Mouse (Mus musculus) CD4-positive, CD25-positive, alpha-beta regulatory T cell, adult 2 months (primary cell): ENCODE data around the gene Tspan3.

Source experiments
- DNase-seq: peaks from one replicate; pipeline ENCODE4 v3.0.0-alpha.2; 2012; ENCODE audit warnings: low read depth, low spot score

Tspan3 gene

GRCm38 (mm10) chr9:56158077-56158476 lies 7.2 kb downstream of the Tspan3 start:
- no peak for DNase-seq

GRCm38 (mm10) chr9:56154572-56154971 lies 10.7 kb downstream of the Tspan3 start:
- no peak for DNase-seq

- DNase-seq, result peak; percentile 25
These were observed 12.7 kb downstream of the Tspan3 start for GRCm38 (mm10) chr9:56152482-56153007.

GRCm38 (mm10) chr9:56151745-56152481 lies 13.4 kb downstream of the Tspan3 start:
- peak; percentile 35 for DNase-seq

GRCm38 (mm10) chr9:56146326-56146923 lies 18.9 kb downstream of the Tspan3 start:
- DNase-seq, result peak; percentile 55

- DNase-seq, result peak; percentile 70
These were observed 20.8 kb downstream of the Tspan3 start for GRCm38 (mm10) chr9:56144366-56145003.

GRCm38 (mm10) chr9:56141776-56142175 lies 23.5 kb downstream of the Tspan3 start:
- no peak for DNase-seq

GRCm38 (mm10) chr9:56135590-56136197 lies 29.6 kb downstream of the Tspan3 start:
- DNase-seq, result no peak

GRCm38 (mm10) chr9:56134614-56135013 lies 30.7 kb downstream of the Tspan3 start:
- no peak for DNase-seq

- DNase-seq, result no peak
These were observed 31.3 kb downstream of the Tspan3 start for GRCm38 (mm10) chr9:56133970-56134369.

GRCm38 (mm10) chr9:56131813-56132525 lies 33.3 kb downstream of the Tspan3 start:
- DNase-seq, result no peak

- DNase-seq, result no peak
These were observed 34.7 kb downstream of the Tspan3 start for GRCm38 (mm10) chr9:56130536-56130935.

GRCm38 (mm10) chr9:56129951-56130350 lies 35.3 kb downstream of the Tspan3 start:
- DNase-seq, result no peak

- DNase-seq, result peak; percentile 53
These were observed 36.9 kb downstream of the Tspan3 start for GRCm38 (mm10) chr9:56128331-56128730.

GRCm38 (mm10) chr9:56126453-56127173 lies 38.7 kb downstream of the Tspan3 start:
- DNase-seq, result no peak

- no peak for DNase-seq
These were observed 40.7 kb downstream of the Tspan3 start for GRCm38 (mm10) chr9:56124561-56124960.

- DNase-seq, result no peak
These were observed 41.7 kb downstream of the Tspan3 start for GRCm38 (mm10) chr9:56123613-56124012.

GRCm38 (mm10) chr9:56122973-56123372 lies 42.3 kb downstream of the Tspan3 start:
- DNase-seq, result no peak

- DNase-seq, result peak; percentile 52
These were observed 44.2 kb downstream of the Tspan3 start for GRCm38 (mm10) chr9:56121097-56121496.

- DNase-seq, result no peak
These were observed 45.6 kb downstream of the Tspan3 start for GRCm38 (mm10) chr9:56119651-56120050.

GRCm38 (mm10) chr9:56118582-56118981 lies 46.7 kb downstream of the Tspan3 start:
- DNase-seq, result peak; percentile 86
